Mouse (Mus musculus) small intestine, adult 2 months (tissue): ENCODE data around the gene Zfp786. TPM values are rescaled to one million over a fixed set of nuclear protein-coding genes. Genes with fewer than 3 reads are reported as not detected.

Experiments
- H3K27ac ChIP-seq: fragments of 200-500 bp; 2 replicates; pipeline ENCODE4 v1.5.1; 2012; ENCODE audit warnings: low read depth, low read length, control low read depth, inconsistent platforms; ENCODE audit not compliant: insufficient read depth
- H3K27me3 ChIP-seq: fragments of 200-500 bp; 2 replicates; pipeline ENCODE4 v1.6.1; 2012; ENCODE audit warnings: mild to moderate bottlenecking, moderate library complexity, low read length, inconsistent platforms; ENCODE audit not compliant: control insufficient read depth, insufficient read depth
- H3K36me3 ChIP-seq: fragments of 200-500 bp; 2 replicates; pipeline ENCODE4 v1.6.1; 2012; ENCODE audit warnings: mild to moderate bottlenecking, low read length, control low read depth, inconsistent platforms; ENCODE audit not compliant: control insufficient read depth, insufficient read depth
- H3K4me1 ChIP-seq: fragments of 200-500 bp; 2 replicates; pipeline ENCODE4 v1.6.1; 2012; ENCODE audit warnings: low read length, inconsistent platforms, mixed read lengths; ENCODE audit not compliant: control insufficient read depth, insufficient read depth, insufficient read length
- H3K4me3 ChIP-seq: fragments of 200-500 bp; 2 replicates; pipeline ENCODE4 v1.5.1; 2012; ENCODE audit warnings: low read depth, mild to moderate bottlenecking, control low read depth, inconsistent platforms, low read length, moderate library complexity
- CTCF ChIP-seq: fragments of 200-500 bp; IDR thresholded peaks from 2 replicates; pipeline ENCODE4 v1.5.1; 2012; ENCODE audit warnings: low read depth, mild to moderate bottlenecking, control low read depth, inconsistent platforms, low read length, moderate library complexity, mixed read lengths; ENCODE audit not compliant: insufficient replicate concordance, insufficient read length; ENCODE audit errors: extremely low read depth
- POLR2A ChIP-seq: fragments of 200-500 bp; IDR thresholded peaks from 2 replicates; pipeline ENCODE4 v1.6.1; 2012; ENCODE audit warnings: low read depth, mild to moderate bottlenecking, control low read depth, inconsistent platforms, low read length, moderate library complexity
- WGBS: fragments of 180-500 bp; shearing (Covaris S2); methylation state at CpG from one replicate; pipeline ENCODE4 v1.1.7; 2018; 5-methylcytosine and 5-hydroxymethylcytosine counted together
- polyA plus RNA-seq: library from polyadenylated mRNA; depleted of rRNA; stranded (reverse); fragments of >200 nt; gene quantifications from 2 replicates; pipeline ENCODE4 v1.2.3, GENCODE M21; 2012

Gene Zfp786
- polyA plus RNA-seq, 1 experiment: 0.10 TPM

DNA sequence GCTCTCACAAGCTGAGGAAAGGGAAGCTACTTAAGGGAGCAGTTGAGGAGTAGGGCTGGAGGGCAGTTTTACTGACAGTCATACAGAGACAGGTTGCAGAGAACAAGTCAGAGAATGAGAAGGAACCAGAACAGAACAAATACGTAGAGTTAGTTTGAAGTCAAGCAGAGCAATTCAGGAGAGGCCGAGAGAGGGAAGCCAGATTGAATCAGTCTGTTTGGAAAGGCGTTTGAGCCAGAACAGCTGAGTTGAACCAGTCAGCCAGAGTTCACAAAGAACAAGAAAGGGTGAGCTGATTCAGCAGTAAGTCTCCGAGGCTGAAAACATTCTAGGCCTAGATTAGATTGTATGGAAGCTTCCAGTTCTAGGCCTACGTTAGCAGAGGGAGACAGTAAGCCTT, 37.4 kb downstream of the Zfp786 start:
- WGBS: 74% methylated on average over 5 of the region's 5 CpGs
- H3K4me3 ChIP-seq: no peak overlapping the region
- no peak for TF ChIP-seq POLR2A
- no peak for TF ChIP-seq CTCF
- H3K4me1 ChIP-seq: peaks cover 4% of the 10 kb centered on the region; the same call in 1 of the 2 replicates
- H3K36me3 ChIP-seq: peaks cover 32% of the 10 kb centered on the region
- no peaks in the 10 kb centered on the region for H3K27me3 ChIP-seq
- no peak overlapping the region for H3K27ac ChIP-seq

DNA sequence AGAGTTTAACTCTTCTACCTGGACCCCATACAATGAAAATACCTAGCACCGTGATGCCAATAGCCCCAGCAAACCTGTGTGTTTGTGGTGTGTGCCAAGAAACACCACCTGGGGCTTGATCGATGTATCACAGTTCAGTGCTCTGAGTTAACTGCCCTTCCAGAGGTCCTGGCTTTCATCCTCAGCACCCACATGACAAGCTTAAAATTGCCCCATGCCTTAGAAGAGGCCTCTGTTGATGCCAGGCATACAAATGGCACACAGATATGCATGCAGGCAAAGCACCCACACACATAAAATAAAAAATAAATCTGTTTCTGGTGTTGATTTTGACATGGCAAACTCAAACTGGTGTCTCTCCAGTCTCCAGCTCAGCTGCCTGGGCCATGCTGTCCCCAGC, 38.1 kb downstream of the Zfp786 start:
- WGBS: 86% methylated on average over 2 of the region's 2 CpGs
- H3K27me3 ChIP-seq: no peaks in the 10 kb centered on the region
- no peak for TF ChIP-seq POLR2A
- TF ChIP-seq CTCF: no peak

DNA sequence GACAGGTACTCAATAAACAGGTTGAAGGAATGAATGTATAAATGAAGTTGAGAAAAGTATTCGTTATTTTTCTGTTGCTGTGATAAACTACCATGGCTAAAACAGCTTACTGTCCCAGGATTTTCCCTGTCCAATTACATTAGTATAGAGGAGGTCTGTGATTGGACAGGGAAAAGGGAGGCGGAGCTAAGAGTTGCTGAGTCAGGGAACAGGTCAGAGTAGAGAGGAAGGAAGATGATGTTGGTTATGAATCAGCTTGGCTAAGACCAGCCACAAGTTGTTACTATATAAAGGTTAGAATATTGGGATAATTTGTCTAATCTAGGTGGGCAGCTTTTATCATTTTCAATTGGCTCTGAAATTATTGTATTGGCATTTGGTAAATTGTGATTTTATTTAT, 39.9 kb downstream of the Zfp786 start:
- 27% methylated on average over 2 of the region's 2 CpGs for WGBS
- peaks cover 9% of the 10 kb centered on the region for H3K36me3 ChIP-seq
- TF ChIP-seq CTCF (no peak), POLR2A (no peak)
- H3K4me3 ChIP-seq: no peak overlapping the region
- no peak overlapping the region for H3K27ac ChIP-seq
- H3K27me3 ChIP-seq: no peaks in the 10 kb centered on the region
- peaks cover 4% of the 10 kb centered on the region; the same call in 1 of the 2 replicates for H3K4me1 ChIP-seq

More for the DNA sequence above, 38.1 kb downstream of the Zfp786 start:
- H3K36me3 ChIP-seq: peaks cover 24% of the 10 kb centered on the region
- peaks cover 4% of the 10 kb centered on the region; the same call in 1 of the 2 replicates for H3K4me1 ChIP-seq
- no peak overlapping the region for H3K4me3 ChIP-seq
- no peak overlapping the region for H3K27ac ChIP-seq

DNA sequence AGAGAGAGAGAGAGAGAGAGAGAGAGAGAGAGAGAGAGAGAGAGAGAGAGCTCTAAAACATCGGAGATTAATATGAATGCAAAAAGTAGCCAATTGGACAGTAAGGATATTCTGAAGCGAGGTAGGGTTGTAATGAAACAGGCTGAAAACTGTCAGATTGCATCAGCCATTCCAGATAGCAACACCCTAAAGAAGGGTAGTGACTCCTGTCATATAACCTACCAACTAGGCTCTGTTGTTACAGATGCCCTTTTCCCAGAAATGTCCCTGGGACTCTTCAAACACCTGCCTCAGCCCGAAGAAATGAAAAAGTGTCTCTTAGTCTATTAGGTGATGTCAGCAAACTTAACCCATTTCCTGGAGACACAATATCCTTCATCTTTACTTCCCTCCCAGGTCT, 41.8 kb downstream of the Zfp786 start:
- no peak for TF ChIP-seq POLR2A
- no peak for TF ChIP-seq CTCF
- H3K4me3 ChIP-seq: peak overlapping the region; percentile 69
- 7% methylated on average over 3 of the region's 3 CpGs for WGBS

DNA sequence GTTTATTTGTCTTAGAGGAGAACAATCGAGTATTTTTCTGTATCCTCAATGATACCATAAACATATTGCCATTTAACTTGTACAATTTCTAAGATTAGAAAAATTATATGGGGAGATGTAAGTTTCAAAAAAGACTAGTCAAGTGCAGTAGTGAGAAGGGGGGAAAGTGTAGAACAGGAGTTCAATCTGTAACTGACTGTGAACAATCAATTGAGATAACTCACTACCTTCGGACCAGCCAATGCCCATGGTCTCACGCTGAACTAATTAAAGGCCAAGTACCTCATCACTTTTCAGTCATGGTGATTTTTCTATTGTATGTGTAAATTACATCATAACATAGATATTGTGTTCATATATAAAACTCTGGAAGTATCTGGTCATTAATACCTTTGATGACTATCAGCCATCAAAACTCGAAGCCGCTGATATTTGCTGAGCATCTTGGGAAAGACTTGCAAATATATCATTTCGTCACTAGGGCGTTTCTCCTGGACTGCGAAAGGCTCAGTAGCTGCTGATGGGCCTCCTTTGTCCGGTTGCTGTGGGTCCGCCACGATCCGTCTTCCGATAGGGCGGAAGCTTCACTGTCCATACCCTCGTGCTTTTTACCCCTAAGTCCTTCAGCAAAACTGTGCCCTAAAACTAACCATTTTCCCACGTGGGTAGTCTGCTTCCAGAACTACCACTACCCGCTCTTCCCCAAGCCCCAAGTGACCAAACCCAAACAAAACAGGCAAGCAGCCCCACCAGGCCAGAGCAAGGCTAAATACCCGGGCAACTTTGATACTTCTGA, 42.5 kb downstream of the Zfp786 start:
- Histone ChIP-seq H3K4me1 (peaks cover 4% of the 10 kb centered on the region; the same call in 1 of the 2 replicates), H3K27ac (peak overlapping the region; percentile 90), H3K36me3 (no peaks in the 10 kb centered on the region), H3K27me3 (no peaks in the 10 kb centered on the region), H3K4me3 (peak overlapping the region; percentile 69)
- TF ChIP-seq CTCF (peak; percentile 10; the same call in 1 of the 2 replicates), POLR2A (peak; percentile 91)
- WGBS: under 1% methylated on average over 18 of the region's 18 CpGs

More for the DNA sequence above, 41.8 kb downstream of the Zfp786 start:
- H3K36me3 ChIP-seq: no peaks in the 10 kb centered on the region
- peaks cover 4% of the 10 kb centered on the region; the same call in 1 of the 2 replicates for H3K4me1 ChIP-seq
- H3K27me3 ChIP-seq: no peaks in the 10 kb centered on the region
- H3K27ac ChIP-seq: peak overlapping the region; percentile 90

DNA sequence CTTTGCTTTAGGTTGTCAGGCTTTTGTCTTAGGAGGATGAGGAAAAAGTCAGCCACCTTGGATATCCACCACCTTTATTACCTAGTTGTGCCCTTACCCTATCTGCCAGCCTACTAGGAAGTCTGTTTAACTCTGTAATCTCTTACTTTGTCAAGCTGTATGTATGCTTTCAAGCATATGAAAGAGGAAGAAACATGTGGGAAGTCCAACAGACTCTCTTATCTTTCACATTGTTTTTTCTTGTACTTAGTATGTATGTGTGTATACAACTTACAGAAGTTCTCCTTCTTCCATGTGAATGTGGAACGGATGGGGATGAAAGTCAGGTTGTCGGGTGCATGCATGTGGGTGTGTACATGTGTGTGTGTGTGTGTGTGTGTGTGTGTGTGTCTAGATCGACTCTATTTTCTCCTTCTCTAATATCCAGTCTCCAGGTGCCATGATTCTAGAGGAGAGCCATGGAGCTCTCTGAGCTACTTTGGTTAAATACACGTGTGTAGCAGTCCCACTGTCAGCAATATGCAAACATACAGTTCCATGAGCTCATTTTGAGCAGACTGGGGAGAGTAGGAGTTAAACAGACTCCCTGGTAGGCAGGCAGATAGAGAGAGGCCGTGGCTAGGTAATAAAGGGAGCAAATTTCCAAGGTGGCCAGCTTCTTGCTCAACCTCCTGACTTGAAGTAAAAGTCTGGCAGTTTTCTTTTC, 45.8 kb downstream of the Zfp786 start:
- no peaks in the 10 kb centered on the region for H3K36me3 ChIP-seq
- H3K27me3 ChIP-seq: no peaks in the 10 kb centered on the region
- 68% methylated on average over 5 of the region's 5 CpGs for WGBS
- no peak overlapping the region for H3K27ac ChIP-seq
- no peak for TF ChIP-seq POLR2A
- no peak for TF ChIP-seq CTCF
- no peak overlapping the region for H3K4me3 ChIP-seq
- H3K4me1 ChIP-seq: peaks cover 5% of the 10 kb centered on the region; the same call in 1 of the 2 replicates
